Comparison of ENCODE assay signal across 10 mouse cellular contexts in genomic region chr3:68512327-68512726, GRCm38 (mm10).
"Had no signal": no experiment of that assay in that cellular context is flagged by ENCODE, and none has a peak within 500 bp of the region (broad histone marks: within the 10 kb centered on the region; RNA-seq: fewer than 3 reads in every experiment).

No protein-coding gene starts in this region.

- H3K9me3 ChIP-seq: limb, embryonic 15.5 days; liver, embryonic 12.5 days; midbrain, embryonic 10.5 days; midbrain, embryonic 15.5 days; neural tube, embryonic 13.5 days had no signal

- H3K36me3 ChIP-seq: limb, embryonic 15.5 days; liver, embryonic 12.5 days; midbrain, embryonic 10.5 days; midbrain, embryonic 15.5 days; neural tube, embryonic 13.5 days had no signal

- H3K4me2 ChIP-seq: limb, embryonic 15.5 days; liver, embryonic 12.5 days; lung, embryonic 14.5 days; midbrain, embryonic 15.5 days; neural tube, embryonic 13.5 days had no signal

- H3K27ac ChIP-seq: limb, embryonic 15.5 days; midbrain, embryonic 10.5 days; midbrain, embryonic 15.5 days; neural tube, embryonic 13.5 days had no signal

- H3K9ac ChIP-seq: limb, embryonic 15.5 days; liver, embryonic 12.5 days; lung, embryonic 14.5 days; midbrain, embryonic 15.5 days; neural tube, embryonic 13.5 days had no signal

- H3K27me3 ChIP-seq: limb, embryonic 15.5 days; liver, embryonic 12.5 days; midbrain, embryonic 15.5 days; neural tube, embryonic 13.5 days had no signal

- H3K4me3 ChIP-seq: limb, embryonic 15.5 days; liver, embryonic 12.5 days; midbrain, embryonic 10.5 days; midbrain, embryonic 15.5 days; neural tube, embryonic 13.5 days had no signal

- ATAC-seq: liver, embryonic 12.5 days; midbrain, embryonic 15.5 days had no signal

- DNase-seq: kidney, postnatal 10 days; lung, embryonic 14.5 days; retina, postnatal 1 day; right cerebral cortex, postnatal 14 days; thymus, postnatal 36 days had no signal
